Mouse (Mus musculus) brain, embryonic 18.5 days (tissue): Measurements from ENCODE around the gene Mettl7a1.
A peak's percentile ranks its signal among the peaks of the same experiment; 100 is the strongest.
"Not testable (repeated sequence)": the region's sequence is repeated elsewhere in the genome, so short reads cannot be mapped to it uniquely, and the experiment has no call there.

Experiments
- DNase-seq: peaks from one replicate; pipeline ENCODE4 v3.0.0-alpha.2; 2012; ENCODE audit warnings: low read depth, low spot score

Mettl7a1 gene

DNA sequence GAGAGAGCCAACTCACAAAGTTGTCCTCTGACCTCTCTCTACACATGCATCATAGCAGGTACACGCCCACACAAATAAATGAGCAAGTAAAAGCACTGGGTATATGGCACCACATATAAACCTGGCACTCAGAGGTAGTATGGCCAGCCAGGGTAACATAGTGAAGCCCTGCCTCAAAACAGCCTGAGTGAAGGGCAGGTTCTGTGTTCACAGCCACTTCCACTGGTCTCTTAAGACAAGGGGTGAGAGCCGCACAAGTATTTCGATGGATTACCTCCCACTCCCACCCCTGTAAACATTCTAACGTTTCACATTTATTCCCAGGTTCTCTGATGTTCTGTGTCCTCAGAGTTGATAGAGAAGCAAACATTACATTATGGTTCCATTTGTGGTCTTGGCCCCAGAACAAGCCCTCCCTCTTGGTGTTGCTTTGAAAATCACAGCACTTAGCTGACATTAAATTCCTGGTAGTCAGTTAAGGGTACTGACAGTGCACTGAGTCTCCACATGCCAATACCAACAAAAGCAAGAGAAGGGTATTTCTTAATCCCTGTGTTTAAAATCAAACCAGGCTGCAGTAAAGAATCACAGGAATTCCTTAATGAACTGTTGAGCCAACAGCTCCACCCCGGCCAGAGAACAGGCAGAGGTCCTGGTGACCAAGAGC lies 37.5 kb downstream of the Mettl7a1 start:
- not testable (repeated sequence) for DNase-seq

GRCm38 (mm10) chr15:100345484-100345883 lies 41.5 kb downstream of the Mettl7a1 start:
- DNase-seq = no peak

DNA sequence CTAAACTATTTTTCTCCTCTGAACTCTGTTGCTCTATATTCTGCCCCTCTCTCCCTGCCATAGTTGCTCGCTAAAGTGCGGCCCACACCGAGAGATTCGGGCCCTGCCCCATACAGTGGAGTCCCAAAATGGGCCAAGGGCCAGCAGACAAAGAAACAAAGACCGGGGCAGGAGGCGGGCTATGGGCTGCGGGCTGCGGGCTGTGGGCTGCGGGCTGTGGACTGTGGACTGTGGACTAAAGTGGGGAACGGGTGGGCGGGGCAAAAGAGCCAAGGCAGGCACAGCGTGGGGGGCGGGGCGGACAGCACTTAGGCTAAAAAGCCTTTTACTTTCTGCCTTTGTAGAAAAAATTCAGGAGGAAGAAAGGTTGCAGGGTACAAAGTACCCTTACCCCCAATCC lies 42.8 kb downstream of the Mettl7a1 start:
- DNase-seq = no peak

DNA sequence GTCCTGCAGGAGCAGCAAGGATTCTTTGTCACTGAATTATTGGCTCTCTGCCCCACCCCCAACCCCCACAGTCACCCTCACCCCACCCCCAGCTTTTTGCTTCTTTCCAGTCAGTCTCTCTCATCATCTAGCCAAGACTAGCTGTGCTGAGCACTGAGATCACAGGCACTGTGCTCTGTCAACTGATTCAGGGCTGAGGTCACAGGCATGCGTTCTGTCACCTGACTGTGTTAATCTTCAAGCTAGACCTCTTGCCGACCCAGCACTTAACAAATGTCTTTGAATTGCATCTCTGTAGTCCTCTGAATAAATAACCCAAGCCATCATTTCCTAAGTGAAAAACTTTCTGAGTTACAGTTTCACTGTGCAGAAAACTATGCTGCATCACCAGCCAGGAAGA lies 45.6 kb downstream of the Mettl7a1 start:
- no peak for DNase-seq

DNA sequence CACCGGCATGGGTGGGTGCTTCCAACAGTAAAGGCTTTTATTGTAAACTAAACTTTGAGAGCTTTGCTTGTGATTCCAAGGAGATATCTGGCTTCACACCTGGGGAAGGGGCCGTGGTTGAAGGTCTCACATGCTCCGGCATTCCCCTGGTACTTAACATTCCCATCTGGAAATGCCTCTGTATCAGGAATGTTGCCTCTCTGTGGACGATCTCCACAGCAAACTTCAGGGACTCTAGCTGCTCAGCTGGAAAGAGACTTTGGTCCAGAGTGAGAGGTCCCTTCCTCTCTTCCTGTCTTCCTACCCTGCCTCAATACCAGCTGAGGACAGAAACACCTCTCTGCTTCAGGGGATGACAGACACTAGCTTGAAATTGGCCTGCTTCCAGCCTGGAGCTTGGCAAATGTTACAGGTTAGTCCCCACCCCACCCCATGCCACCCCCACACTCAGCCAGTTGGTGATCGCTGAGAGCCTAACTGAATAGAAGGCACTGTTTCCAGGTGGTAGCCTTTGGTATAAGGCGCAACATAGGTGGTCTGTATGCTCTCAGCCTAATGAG lies 47.6 kb downstream of the Mettl7a1 start:
- no peak for DNase-seq

DNA sequence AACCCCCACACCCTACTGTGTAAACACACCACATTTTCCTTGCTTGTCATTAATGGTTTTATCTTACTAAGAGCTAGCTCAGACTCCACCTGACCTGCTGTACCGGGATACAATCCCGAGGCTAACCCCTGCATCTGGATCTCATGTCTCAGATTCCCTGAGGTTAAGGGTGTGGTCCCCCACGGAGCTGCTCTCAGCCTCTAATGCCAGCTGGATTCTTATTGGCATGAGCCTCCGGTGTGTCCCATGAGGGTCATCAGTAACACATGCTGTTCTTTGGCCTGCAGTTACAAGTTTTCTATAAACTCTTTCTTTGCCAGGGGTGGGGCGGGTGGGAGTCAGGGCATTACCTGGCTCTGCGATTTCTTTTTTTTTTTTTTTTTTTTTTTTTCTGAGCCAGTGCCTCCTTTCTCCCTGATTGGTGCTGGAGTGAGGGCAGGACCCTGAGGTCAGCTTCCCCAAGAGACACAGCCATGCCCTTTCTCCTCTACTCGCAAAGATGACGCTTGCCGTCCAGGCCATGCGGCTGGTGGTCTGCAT lies 48.8 kb downstream of the Mettl7a1 start, which contains the start of the genes Methig1 and Mettl7a2:
TSS of gene Methig1 (plus strand) at position 439 of the 540 bp plus-strand sequence.
TSS of gene Mettl7a2 (plus strand) at position 490 of the 540 bp plus-strand sequence.
- no peak for DNase-seq

DNA sequence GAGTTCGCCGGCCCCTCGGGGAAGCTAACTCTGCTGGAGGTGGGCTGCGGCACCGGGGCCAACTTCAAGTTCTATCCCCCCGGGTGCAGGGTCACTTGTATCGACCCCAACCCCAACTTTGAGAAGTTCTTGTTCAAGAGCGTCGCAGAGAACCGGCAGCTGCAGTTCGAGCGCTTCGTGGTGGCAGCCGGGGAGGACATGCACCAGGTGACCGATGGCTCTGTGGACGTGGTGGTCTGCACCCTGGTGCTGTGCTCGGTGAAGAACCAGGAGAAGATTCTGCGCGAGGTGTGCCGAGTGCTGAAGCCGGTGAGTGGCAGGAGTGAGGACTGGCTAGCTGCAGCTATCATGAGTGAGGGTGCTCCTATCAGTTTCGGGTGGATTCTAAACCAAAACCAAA lies 49.5 kb downstream of the Mettl7a1 start:
- DNase-seq = not testable (repeated sequence)

DNA sequence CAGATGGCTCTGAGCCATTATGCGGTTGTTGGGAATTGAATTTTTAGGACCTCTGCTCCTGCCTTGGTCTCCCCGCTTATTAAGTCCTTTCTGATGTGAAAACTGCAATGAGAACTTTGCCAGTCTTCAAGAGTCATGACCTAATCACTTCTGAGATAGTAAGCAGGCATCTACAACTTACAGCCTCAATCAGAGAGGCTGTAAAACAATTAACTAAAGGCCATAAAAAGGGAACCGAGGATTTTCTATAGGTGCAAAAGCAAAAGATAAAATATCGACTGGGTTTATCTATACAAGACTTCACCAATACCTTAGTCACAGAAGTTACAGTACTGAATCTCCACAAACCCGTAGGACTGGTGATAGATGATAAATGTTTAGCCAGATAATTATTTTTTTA lies 51.9 kb downstream of the Mettl7a1 start:
- DNase-seq = no peak

DNA sequence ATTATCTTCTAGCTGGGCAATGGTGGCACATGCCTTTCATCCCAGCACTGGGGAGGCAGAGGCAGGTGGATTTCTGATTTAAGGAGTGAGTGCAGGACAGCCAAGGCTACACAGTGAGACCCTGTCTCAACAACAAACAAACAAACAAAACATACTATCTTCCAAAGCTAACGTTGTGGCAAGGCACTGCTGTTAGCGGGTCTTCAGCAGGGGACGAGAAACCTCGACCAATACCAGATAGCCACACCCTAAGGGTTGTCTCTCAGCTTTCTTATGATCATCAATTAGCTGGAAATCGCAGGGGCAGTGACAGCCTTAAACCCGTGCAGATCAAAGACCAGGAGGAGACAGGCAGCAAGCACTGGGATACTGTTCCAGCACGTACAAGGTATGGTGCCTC lies 60.3 kb downstream of the Mettl7a1 start, which contains the start of gene Higd1c:
TSS of gene Higd1c (plus strand) at position 301 of the 400 bp plus-strand sequence.
- no peak for DNase-seq

- not testable (repeated sequence) for DNase-seq
Measured at GRCm38 (mm10) chr15:100365967-100366366, 62.0 kb downstream of the Mettl7a1 start.

GRCm38 (mm10) chr15:100367119-100367518 lies 63.2 kb downstream of the Mettl7a1 start:
- DNase-seq = no peak

DNA sequence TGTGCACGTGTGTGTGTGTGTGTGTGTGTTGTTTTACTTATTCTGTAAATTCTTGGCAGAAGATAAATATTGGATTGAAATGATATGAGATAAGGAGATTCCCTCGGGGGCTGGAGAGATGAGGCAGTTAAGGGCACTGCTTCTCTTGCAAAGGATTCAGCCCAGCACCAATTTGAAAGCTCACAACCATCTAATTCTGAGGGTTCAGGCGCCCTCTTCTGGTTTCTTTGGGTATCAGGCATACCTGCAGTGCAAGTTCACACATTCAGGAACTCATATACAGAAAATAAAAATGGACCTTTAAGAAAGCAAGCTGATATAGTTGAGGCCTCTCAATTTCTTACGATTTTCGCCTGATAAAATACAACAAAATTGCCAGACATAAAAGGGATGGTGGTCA lies 71.1 kb downstream of the Mettl7a1 start:
- DNase-seq = peak; percentile 40

GRCm38 (mm10) chr15:100377847-100378505 lies 74.0 kb downstream of the Mettl7a1 start:
- not testable (repeated sequence) for DNase-seq
